Mouse (Mus musculus): ENCODE results near the gene Hinfp. TPM values are rescaled to one million over a fixed set of nuclear protein-coding genes. Genes with fewer than 3 reads are reported as not detected.

Gene Hinfp
- total RNA-seq, 1 experiment from 2014 or later: 22.9 TPM

DNA sequence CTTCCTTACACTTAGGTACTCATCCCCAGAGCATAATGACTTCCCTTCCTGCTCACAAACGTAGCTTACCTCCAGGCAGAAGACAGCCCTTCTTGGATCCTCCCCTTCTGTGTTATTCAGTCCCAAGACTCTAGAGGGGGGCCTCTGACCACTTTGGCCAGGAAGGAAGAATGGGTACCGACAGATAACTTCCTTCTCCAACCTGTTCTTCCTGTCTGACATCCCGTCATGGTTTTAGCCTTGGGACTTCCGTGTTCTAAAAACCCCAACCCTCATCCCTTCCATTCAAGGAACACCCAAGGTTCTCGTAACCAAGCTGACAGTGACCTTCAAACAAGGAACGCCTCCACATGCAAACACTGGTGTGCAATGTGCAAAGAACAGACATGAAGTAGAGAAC is 37.0 kb downstream of the Hinfp start, which contains the start of gene Nlrx1:
Gene Nlrx1, minus strand, starts transcription at position 168 of the 400 bp plus-strand sequence.
- ATAC-seq (replicated peaks; ENCODE audit: insufficient number of reproducible peaks, low FRiP score, low TSS enrichment, poor library complexity, severe bottlenecking): peak; percentile 82

DNA sequence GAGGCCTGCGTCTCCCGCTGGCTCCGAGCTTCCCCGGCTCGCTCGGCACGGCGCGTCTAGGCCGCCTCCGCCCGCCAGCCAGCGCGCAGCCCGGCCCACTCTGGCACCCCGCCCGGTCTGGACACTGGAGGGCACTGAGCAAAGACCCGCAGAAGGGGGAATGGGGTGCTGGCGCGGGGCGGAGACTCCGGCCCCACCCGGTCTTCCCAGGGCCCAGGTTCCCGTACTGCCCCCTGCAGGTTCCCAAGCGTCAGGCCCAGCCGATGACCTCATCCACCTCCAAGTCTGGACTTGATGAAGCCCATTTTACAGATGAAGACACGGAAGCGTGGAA is 37.5 kb downstream of the Hinfp start:
- ATAC-seq (replicated peaks; ENCODE audit: insufficient number of reproducible peaks, low FRiP score, low TSS enrichment, poor library complexity, severe bottlenecking): peak; percentile 72

DNA sequence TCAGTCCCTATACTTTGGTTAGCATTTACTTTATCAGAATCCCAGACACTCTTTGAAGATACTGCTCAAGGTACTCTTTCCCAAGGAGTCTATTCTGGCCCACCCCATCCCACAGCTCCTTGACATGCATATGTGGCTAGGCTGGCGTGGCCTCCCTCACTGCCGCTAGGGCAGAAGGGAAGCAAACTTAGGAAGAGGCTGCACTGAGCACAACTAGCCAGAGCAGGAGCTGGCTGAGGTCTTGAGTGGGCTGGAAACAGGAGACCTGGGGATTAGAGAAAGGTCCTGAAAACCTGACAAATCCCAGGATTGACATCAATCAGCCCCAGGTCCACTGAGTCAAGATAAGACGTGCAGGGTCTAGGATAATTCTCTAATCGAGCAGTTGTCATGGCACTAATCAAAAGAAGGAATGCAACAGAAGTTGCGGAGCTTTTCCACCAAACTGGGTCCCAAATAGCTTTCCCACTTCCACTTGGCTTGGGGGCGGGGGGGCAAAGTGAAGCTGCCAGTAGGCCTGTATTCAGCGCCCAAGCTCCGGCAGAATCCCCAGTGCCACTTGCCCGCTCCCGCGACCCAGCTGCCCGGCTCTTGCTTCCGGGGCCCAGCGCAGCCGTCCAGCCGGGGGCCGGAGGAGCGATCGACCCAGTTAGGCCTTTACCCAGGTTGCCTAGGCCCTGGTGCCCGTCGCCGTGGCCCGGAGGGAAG is 38.0 kb downstream of the Hinfp start:
- ATAC-seq (replicated peaks; ENCODE audit: insufficient number of reproducible peaks, low FRiP score, low TSS enrichment, poor library complexity, severe bottlenecking): 0 out of 2 replicates have a peak, but pooled peaks have one; percentile 2

DNA sequence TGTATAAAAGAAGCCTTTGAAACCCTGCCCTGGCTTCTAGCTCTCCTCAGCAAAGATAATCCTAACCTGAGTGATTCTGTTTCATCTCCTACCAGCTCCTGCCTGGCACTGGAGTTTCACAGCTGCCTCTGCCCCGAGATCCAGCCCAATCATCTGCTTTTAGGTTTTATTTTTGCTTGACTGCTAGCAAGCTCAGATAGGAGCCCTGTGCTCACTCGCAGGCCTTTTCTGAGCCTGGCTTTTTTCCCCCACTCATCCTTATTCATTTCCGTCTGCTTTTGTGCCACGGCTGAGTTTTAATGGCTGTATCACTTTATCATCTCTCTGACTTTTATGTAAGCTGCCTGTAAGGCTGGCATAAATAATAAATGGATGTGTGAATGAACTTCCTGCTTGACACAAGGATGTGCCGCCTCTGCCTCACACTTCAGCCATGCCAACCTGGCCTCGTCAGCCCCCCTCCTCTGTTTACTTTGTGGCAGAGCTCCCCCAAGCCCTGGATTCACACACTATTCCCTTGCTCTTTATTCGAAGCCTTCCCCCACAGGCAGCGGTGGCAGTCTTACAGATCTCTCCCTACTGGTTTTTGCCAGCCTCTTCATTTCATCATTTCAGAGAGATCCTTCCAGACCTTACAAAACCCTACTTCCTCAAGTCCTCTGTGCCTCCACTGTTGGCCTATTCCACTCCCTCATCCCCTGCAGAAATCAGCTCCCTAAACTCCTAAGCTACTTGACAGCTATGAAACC is 38.8 kb downstream of the Hinfp start:
- ATAC-seq (replicated peaks; ENCODE audit: insufficient number of reproducible peaks, low FRiP score, low TSS enrichment, poor library complexity, severe bottlenecking): no peak

DNA sequence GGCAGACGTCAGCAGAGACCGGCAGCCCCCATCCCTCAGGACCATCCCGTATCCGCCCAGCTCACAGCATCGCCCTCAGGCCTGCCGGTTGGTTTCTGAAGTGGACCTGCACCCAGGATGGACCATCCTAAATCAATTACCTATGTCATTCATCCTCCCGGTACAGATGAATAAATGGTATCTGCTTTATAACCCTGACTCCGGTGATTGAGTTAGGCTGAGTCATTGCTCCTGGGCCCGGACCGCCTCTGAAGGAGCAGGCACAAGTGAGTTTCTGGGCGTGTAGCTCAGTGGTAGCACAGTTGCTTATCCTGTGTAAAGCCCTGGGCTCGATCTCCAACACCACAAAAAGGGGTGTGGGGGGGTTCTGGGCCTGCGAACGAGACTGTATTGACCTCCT is 44.1 kb downstream of the Hinfp start:
- no peak for ATAC-seq (replicated peaks; ENCODE audit: insufficient number of reproducible peaks, low FRiP score, low TSS enrichment, poor library complexity, severe bottlenecking)

DNA sequence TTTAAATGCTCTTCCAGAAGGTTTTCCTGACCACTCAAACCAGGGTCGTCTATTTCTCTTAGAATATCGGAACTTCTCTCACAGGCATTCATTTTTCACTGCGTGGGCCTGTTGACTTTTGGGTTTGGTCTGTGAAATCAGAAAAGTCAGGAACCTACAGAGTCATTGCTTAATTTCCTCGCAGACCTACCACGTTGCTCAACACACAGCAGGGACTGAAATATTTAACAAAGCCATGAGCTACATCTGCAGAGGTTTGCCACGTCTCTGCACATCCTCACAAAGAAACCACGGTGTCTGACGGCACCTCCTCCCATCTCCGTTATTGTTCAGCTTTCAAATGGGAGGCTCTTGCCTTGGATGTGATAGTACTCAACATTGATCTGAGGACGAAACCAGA is 46.5 kb downstream of the Hinfp start:
- ATAC-seq (replicated peaks; ENCODE audit: insufficient number of reproducible peaks, low FRiP score, low TSS enrichment, poor library complexity, severe bottlenecking): peak; percentile 58

DNA sequence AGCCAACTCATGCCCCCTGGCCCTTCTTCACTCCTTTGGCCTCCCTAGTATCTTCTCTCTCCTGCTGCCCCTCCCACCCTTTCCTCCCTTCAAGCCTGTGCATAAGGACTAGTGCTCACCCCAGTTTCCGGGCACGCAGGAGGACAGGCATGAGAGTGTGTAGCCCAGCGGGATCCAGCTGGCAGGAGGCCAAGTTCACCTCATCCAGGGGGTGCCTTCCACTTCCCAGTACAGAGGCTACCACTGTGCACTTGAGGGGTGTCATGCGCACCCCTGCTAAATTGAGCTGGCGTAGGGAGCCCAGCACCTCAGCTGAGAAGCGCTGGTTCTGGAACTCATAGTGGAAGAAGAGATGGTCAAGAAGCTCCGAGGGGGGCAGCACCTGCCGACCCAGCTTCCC is 49.3 kb downstream of the Hinfp start:
- ATAC-seq (replicated peaks; ENCODE audit: insufficient number of reproducible peaks, low FRiP score, low TSS enrichment, poor library complexity, severe bottlenecking): no peak

DNA sequence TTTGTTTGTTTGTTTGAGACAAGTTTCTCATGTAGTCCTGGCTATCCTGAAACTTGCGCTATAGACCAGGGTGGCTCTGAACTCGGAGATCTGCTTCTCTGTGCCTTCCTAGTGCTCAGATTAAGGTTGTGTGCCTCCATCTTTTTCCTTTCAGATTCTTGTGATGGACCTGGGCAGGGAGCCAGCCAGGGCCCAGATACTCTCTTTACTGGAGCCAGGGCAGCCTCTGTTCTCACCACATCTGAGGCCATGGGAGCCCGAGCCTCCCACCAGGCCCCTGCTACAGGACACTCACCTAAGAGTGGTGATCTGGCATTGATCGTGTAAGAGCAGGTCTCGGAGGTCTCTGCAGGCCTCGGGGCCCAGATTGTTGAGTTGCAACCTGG is 50.3 kb downstream of the Hinfp start:
- ATAC-seq (replicated peaks; ENCODE audit: insufficient number of reproducible peaks, low FRiP score, low TSS enrichment, poor library complexity, severe bottlenecking): no peak

DNA sequence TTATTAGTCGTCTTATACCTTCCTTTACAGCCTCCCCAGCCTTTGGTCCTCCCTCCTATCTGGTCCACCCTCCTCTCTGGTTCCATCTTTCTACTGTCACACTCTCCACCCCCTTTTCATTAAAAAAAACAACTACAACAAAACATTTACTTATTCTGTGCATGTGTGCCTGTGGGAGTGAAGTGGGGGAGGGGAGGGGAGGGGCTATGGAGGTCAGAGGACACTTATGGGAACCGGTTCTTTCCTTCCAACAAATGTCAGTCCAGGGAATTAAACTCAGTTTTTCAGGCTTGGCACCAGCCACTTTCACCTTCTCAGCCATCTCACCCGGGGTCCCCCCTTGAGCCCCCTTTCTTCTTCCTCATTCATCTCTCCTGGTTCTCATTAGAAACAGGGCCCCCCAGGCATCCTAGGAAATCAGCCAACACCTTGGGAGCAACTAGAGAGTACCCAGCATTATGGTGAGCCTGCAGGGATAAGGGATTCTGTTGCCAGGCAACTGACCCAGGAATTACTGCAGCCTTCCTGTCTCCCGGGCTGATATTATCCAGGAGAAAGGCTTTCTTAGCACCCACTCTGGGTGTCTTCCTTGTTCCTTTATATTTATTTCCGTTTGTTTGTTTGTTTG is 50.8 kb downstream of the Hinfp start:
- no peak for ATAC-seq (replicated peaks; ENCODE audit: insufficient number of reproducible peaks, low FRiP score, low TSS enrichment, poor library complexity, severe bottlenecking)

DNA sequence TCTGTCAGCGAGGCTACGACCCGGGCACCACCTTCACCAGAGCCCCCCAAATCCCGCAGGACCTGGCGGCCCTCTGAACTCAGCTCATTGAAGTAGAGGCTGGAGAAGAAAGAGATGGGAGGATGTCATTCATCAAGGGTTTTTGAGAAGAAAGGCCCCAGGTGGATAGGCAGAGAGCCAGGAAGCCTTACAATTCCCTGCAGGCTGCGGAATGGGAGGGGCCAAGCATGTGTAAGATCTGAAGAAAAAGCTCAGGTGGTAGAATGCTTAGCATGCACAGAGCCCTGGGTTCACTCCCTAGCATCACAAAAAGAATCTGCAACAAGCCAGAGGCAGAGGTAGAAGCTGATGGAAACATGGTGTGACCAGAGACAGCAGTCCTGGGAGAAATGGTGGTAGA is 52.0 kb downstream of the Hinfp start:
- no peak for ATAC-seq (replicated peaks; ENCODE audit: insufficient number of reproducible peaks, low FRiP score, low TSS enrichment, poor library complexity, severe bottlenecking)

DNA sequence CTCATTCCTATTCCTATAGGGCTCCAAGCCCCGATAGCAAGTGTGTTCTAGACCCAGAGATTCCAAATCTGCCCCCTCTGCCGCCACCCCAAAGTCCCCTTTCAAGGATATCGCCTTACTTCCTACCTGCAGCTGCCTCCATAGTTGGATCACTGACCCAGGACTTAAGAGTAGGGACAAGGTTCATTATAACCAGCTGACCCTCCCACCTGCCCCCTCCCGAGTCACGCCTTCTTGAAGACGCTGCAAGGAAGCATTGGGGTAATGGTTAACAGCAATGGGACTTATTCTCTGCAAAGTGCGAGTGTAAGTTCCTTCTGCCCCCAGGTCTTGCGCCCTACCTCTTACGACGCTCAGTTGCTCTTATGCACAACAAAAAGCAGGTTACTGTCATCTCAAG is 54.2 kb downstream of the Hinfp start, which contains the start of gene Pdzd3:
Gene Pdzd3, minus strand, starts transcription at position 158 of the 400 bp plus-strand sequence.
- no peak for ATAC-seq (replicated peaks; ENCODE audit: insufficient number of reproducible peaks, low FRiP score, low TSS enrichment, poor library complexity, severe bottlenecking)

DNA sequence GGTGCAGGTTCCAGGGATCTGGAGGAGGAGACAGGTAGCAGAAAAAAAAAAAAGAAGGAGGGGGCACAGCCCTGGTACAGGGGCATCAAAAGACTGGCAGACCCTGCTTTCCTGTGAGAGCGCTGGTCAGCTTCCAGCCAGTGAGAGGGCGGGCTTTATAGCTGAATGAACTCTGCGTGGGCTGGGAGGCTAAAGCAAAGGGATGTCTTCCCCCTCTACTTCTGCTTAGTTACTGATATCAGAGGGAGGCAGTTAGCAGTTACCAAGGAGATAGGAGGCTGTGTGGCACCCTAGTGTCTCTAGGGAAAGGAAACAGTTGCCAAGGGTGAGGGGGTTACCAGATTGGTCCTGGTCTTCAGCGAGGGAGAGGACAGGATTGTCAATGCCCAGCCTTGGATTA is 55.0 kb downstream of the Hinfp start:
- no peak for ATAC-seq (replicated peaks; ENCODE audit: insufficient number of reproducible peaks, low FRiP score, low TSS enrichment, poor library complexity, severe bottlenecking)

DNA sequence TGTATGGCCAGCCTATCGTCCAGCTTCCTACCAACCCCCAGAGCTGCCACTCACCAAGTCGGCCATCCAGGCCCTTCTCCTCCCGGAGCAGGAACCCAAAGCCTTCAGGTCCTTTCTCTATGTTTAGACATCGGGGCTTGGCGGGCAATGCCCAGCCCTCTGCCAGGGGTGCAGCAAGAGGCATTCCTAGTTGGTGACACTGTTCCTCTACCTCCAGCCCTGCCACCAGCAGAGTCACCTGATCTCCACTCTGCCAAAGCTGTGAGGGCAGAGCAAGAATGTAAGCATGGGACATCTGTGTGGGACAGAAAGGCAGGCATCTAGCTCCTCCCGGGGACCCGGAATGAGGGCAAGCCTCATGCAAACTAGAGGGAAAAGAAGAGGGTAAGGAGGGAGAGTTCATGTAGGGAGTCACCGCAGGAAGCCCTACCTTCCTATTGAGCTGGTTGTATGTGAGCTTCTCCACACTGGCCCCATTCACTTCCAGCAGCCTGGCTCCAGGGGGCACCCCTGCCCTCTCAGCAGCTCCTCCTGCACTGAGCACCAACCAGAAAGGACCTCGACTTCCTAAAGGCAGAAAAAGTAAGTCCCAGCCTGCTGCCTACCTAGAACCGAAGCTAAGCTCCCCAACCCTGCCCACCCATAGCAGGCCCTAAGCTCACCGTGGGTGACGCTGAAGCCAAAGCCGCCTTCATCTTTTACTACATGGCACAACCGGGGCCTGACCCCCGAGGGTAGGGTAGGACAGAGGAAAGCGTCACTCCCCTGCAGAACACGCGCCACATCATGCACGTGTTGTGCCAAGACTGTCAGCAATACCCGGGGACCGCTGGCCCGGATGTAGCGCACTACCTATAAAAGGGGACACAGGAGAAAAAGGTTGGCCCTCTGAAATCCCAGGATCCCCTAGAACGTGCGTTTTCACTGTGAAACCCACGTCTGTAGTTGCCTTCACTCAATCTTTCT is 56.0 kb downstream of the Hinfp start:
- peak; percentile 69; the same call in 1 of the 2 replicates for ATAC-seq (replicated peaks; ENCODE audit: insufficient number of reproducible peaks, low FRiP score, low TSS enrichment, poor library complexity, severe bottlenecking)

DNA sequence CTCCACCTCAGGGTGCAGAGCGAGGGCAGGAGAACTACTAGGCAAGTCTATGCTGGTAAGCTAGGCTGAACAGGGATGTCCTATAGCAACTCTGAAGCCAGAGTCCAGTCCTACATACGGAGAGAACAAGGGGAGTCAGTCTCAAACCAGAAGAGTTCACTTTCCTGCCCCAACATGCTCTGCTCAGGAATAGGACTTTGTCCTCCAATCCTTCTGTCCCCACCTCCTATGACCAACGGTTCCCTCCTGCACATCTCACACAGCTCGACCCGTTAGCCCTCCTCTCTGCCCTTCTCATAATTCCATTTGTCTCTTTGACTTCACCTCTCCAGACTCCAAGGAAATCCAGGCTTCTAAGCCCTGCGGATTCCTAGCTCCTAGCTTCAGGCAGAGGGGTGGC is 57.6 kb downstream of the Hinfp start:
- ATAC-seq (replicated peaks; ENCODE audit: insufficient number of reproducible peaks, low FRiP score, low TSS enrichment, poor library complexity, severe bottlenecking): no peak

DNA sequence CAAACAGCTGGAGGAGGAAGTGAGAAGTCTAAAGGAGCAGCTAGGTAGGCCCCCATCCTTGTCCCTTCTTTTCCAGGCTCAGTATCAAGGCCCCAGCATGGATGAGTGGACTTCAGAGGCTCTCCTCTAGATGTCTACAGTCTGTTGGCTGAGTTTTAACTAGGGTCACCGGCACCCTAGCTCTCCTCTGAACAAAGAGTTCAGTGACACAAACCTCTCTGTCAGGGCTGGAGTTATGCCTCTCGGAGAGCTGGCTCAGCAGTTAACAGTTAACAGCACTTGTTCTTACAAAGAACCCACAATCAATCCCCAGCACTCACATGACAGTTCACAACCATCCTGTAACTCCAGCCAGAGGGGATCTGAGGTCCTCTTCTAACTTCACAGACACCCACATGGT is 61.9 kb downstream of the Hinfp start:
- no peak for ATAC-seq (replicated peaks; ENCODE audit: insufficient number of reproducible peaks, low FRiP score, low TSS enrichment, poor library complexity, severe bottlenecking)
